Mouse (Mus musculus): Measurements from ENCODE around the gene Nacc2.

DNA sequence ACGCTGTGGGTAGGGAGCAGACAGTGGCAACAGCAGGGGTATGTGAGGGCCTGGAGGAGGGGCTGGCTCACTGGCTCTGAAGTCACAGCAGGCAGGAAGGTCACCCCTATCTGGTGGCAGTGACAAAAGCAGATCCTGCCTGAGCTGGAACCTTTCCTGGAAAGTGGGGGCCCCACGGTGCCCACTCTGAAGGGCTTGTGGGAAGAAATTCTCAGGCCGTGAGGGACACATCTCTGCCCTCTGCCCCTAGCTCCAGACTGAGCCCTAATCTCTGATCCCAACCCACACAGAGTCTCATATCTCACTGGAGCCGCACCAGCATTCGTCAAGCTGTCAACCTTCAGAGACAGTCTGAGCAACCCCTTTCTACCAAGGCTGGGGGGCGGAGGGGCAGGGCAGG, 85.6 kb downstream of the Nacc2 start:
- TF ChIP-seq POLR2A (IDR thresholded peaks at IDR 0.05; ENCODE audit: insufficient read length, low read depth) = no peak
- TF ChIP-seq E2F4 (IDR thresholded peaks at IDR 0.05; ENCODE audit: insufficient read depth) = no peak
- no peak for TF ChIP-seq MYOG (IDR thresholded peaks at IDR 0.05; ENCODE audit: control insufficient read depth in 1 of 3, insufficient read depth in 1 of 3, insufficient read length in 2 of 3, low read depth in 2 of 3)
